Mouse (Mus musculus) lung, embryonic 14.5 days (tissue): ENCODE measurements around the gene Gm5799. TPM values are rescaled to one million over a fixed set of nuclear protein-coding genes. Genes with fewer than 3 reads are reported as not detected.
"Not testable (repeated sequence)": the region's sequence is repeated elsewhere in the genome, so short reads cannot be mapped to it uniquely, and the experiment has no call there.

Experiments
- ATAC-seq: fragments of 200-750 bp; cut with Nextera tagmentation; 2 replicates; pipeline ENCODE4 v1.8.0; 2017; ENCODE audit warnings: mild to moderate bottlenecking, moderate TSS enrichment, moderate library complexity; ENCODE audit not compliant: insufficient read depth
- DNase-seq: peaks from one replicate; pipeline ENCODE4 v3.0.0-alpha.2; 2015
- H3K27ac ChIP-seq: fragments of 300-500 bp; sonication (generic); 2 replicates; pipeline ENCODE4 v1.5.1; 2014; ENCODE audit warnings: low read depth, mild to moderate bottlenecking, moderate library complexity
- H3K27me3 ChIP-seq: fragments of 300-500 bp; sonication (generic); 2 replicates; pipeline ENCODE4 v1.6.1; 2014; ENCODE audit warnings: low read length, control low read depth; ENCODE audit not compliant: insufficient read depth
- H3K36me3 ChIP-seq: fragments of 300-500 bp; sonication (generic); 2 replicates; pipeline ENCODE4 v1.6.1; 2014; ENCODE audit warnings: control low read depth; ENCODE audit not compliant: insufficient read depth
- H3K4me1 ChIP-seq: fragments of 300-500 bp; sonication (generic); 2 replicates; pipeline ENCODE4 v1.6.1; 2014; ENCODE audit warnings: antibody characterized with exemption, control low read depth; ENCODE audit not compliant: insufficient read depth
- H3K4me2 ChIP-seq: fragments of 300-500 bp; sonication (generic); 2 replicates; pipeline ENCODE4 v1.6.1; 2014; ENCODE audit warnings: mild to moderate bottlenecking
- H3K4me3 ChIP-seq: fragments of 300-500 bp; sonication (generic); 2 replicates; pipeline ENCODE4 v1.5.1; 2014; ENCODE audit warnings: low read depth, low read length
- H3K9ac ChIP-seq: fragments of 300-500 bp; sonication (generic); 2 replicates; pipeline ENCODE4 v1.6.1; 2014
- H3K9me3 ChIP-seq: fragments of 300-500 bp; sonication (generic); 2 replicates; pipeline ENCODE4 v1.6.1; 2016; ENCODE audit warnings: low read depth, low read length, control low read depth
- WGBS: fragments of 180-500 bp; shearing (Covaris S2); extraction: QIAGEN DNeasy Blood & Tissue Kit; methylation state at CpG from one replicate; pipeline ENCODE4 v1.1.7; 2014; 5-methylcytosine and 5-hydroxymethylcytosine counted together
- polyA plus RNA-seq: library from polyadenylated mRNA; unstranded; fragments of >200 nt; fragmentation: Nextera tagmentation; extraction: Ambion mirVana; gene quantifications from 2 replicates; pipeline ENCODE4 v1.2.1, GENCODE M21; 2014

The Gm5799 gene
- 0.16 TPM in 1 of 2 replicates, not detected in the other for polyA plus RNA-seq

DNA sequence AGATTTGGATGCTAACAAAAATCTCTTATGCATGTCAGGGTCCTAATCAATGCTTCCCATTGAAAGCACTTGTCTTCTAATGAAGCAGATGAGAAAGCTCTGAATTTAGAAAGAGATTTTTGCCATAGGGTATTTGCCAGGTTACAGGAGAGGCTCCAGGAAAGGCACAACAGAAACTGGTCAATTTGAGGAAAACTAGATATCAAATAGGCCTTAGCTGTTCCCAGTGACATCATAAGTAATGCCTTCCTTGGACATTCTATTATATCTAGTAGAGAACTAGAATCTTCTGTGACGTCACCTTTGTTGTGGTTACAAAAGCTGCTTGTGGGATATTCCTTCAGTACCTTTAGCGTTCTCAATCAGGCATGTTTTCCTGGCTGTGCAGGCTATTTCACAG lies at the start of gene Gm5799:
Gene Gm5799 (plus strand): TSS at position 301 of the 400 bp plus-strand sequence.
- not testable (repeated sequence) for H3K9ac ChIP-seq, H3K4me2 ChIP-seq, H3K36me3 ChIP-seq, H3K4me3 ChIP-seq, H3K27ac ChIP-seq, H3K4me1 ChIP-seq, H3K9me3 ChIP-seq, H3K27me3 ChIP-seq, DNase-seq, ATAC-seq
- 100% methylated on average over 1 of the region's 2 CpGs for WGBS

DNA sequence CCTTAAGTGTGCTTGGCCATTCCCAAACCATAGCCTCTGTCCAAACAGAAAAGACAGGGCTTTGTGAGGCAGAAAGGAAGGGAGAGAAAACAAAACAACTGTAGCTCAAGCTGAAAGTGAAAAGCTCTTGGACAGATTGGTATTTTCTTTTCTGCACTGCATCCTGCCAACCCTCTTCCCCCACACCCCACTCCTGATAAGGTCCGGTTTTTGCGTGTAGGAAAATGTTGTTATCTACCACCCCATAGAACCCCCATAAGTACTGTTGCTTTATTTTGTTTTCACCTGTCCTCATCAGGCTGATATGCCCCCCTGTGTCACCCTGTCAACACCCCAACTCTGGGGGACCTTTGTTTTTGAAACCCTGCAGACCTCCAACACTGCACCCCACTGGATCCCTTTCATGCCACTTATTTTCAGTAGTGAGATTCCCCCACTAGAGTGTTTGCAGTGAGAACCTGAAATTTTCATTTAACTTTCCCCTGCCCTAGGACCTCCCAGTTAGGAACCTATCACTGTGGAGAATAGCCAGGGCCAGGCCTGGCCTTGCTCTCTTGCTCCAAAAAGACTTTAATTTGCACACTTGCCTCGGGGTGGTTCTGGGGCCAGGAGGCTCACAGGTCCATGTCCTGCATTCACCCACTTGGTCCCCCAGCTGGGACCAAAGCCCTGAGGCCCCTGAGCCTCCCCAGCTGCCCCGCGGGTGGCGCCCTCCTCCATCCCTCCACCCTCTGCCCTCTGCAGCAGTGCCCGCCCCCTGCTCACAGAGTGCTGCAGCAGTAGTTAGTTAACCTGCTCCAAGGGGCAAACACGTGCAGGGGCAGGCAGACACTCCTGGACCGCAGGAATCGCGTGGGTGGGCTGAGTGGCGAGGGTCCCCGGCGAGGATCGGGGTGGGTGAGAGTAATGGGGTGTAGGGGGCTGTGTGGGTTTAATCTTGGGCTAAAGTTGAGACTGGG lies 12.0 kb upstream of the Gm5799 start:
- not testable (repeated sequence) for H3K4me3 ChIP-seq, H3K27me3 ChIP-seq, DNase-seq, H3K4me1 ChIP-seq, H3K9ac ChIP-seq, H3K36me3 ChIP-seq, H3K9me3 ChIP-seq, H3K4me2 ChIP-seq
- 0 out of 2 replicates have a peak overlapping the region, but pooled peaks have one; percentile 38 for H3K27ac ChIP-seq
- peak; percentile 83 for ATAC-seq
- 16% methylated on average over 14 of the region's 15 CpGs for WGBS

DNA sequence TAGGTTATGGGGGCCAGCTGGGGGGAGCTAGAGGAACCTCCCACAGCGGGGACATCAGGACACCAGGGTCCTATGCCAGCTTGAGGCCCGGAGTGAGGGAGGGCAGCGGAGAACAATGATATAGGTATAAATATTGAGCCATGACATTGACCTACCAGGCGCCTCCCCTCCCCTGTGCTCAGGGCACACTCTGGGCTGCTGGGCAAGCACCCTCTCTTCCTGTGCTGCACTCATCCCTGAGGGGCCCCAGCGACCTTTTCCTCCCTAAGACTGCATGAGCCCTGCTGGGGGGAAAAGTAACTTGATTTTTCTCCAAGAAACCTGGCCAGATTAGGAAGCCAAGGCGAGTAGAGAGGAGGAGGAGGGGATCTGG lies 11.4 kb upstream of the Gm5799 start:
- WGBS, result no CpG with 5 or more reads among the region's 6 CpGs
- peak; percentile 47; the same call in 1 of the 2 replicates for ATAC-seq
- H3K9ac ChIP-seq, DNase-seq, H3K36me3 ChIP-seq, H3K9me3 ChIP-seq, H3K27me3 ChIP-seq, H3K27ac ChIP-seq, H3K4me2 ChIP-seq, H3K4me1 ChIP-seq, H3K4me3 ChIP-seq: not testable (repeated sequence)

DNA sequence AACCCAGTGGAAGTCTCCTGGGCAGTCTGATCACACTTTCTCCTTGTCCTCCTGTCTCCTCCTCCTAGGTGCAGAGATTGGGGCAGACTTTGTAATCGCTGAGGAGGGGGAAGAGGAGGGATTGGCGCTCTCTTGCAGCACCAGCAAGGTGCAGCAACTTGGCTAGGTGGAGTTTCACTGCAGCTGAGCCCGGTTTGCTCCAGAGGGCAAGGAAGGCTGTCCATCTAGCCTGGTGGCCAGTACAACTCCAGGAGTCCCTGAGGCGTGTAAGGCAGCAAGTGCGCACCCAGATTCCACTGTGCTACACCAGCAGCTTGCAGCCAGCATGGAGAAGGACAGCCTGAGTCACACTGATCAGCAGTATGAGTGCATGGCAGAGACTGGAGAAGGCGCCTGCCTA lies 11.0 kb upstream of the Gm5799 start:
- not testable (repeated sequence) for H3K9me3 ChIP-seq, H3K4me1 ChIP-seq, H3K27ac ChIP-seq, H3K4me2 ChIP-seq, H3K36me3 ChIP-seq, H3K27me3 ChIP-seq, DNase-seq, H3K9ac ChIP-seq, H3K4me3 ChIP-seq
- peak; percentile 14; the same call in 1 of the 2 replicates for ATAC-seq
- 43% methylated on average over 5 of the region's 6 CpGs for WGBS

DNA sequence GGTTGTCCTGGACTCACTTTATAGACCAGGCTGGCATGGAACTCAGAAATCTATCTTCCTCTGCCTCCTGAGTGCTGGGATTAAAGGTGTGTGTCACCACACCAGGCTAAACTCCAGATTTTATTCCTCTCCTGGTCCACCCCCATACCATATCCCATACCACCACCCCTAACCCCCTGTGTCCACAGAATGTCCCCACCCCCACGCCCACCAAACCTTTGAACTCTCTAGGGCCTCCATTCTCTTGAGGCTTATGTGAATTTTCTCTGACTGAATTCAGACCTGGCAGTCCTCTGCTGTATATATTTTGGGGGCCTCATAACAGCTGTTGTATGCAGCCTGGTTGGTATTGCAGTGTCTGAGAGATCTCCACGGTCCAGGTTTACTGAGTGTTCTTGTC lies 5.2 kb upstream of the Gm5799 start:
- not testable (repeated sequence) for H3K9ac ChIP-seq, H3K9me3 ChIP-seq, H3K27me3 ChIP-seq, DNase-seq, H3K4me3 ChIP-seq, H3K4me1 ChIP-seq, H3K27ac ChIP-seq, ATAC-seq, H3K4me2 ChIP-seq, H3K36me3 ChIP-seq
- WGBS, result 83% methylated on average over 2 of the region's 2 CpGs

DNA sequence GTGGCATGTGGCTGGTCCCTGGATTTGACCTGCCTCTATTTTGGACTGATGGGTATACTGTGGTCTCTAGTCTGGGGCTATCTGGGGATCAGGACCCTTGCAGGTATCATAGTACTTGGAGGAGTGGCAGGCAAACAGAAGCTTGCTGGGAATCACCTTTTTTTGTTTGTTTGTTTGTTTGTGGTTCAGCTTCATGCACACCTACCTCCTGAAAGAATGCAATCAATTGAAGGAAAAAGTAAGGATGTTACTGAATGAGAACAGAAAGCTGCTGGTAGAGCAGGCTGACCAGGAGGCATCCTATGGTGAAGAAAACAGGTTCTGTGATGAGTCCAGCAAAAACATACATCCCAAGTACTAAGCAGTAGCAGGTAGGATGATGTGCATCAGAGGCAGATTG lies 2.9 kb downstream of the Gm5799 start:
- not testable (repeated sequence) for H3K4me1 ChIP-seq, H3K9me3 ChIP-seq, H3K36me3 ChIP-seq, H3K4me2 ChIP-seq, DNase-seq, H3K27me3 ChIP-seq, H3K4me3 ChIP-seq, H3K27ac ChIP-seq, ATAC-seq, H3K9ac ChIP-seq

DNA sequence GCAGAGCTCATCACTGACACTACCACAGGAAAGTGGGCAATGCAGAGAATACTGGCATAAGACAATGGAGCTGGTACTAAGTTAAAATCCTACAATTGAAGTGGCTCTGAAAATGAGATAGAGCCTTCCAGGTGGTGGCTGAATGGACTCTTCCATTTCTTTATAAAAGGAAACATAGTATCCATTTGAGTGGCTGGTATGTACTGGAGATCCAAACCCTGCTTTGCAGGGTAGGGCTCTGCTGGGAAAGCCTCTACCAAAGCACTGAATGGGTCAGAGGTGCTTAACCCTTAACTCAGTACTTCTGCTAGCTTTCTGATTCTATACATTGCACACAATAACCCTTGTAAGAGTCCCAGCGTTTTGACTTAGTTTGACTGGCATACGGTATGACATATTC lies 8.9 kb downstream of the Gm5799 start:
- H3K4me1 ChIP-seq, H3K9ac ChIP-seq, H3K27me3 ChIP-seq, ATAC-seq, H3K4me2 ChIP-seq, H3K27ac ChIP-seq, DNase-seq, H3K9me3 ChIP-seq, H3K4me3 ChIP-seq, H3K36me3 ChIP-seq: not testable (repeated sequence)
- WGBS, result 69% methylated on average over 2 of the region's 2 CpGs

DNA sequence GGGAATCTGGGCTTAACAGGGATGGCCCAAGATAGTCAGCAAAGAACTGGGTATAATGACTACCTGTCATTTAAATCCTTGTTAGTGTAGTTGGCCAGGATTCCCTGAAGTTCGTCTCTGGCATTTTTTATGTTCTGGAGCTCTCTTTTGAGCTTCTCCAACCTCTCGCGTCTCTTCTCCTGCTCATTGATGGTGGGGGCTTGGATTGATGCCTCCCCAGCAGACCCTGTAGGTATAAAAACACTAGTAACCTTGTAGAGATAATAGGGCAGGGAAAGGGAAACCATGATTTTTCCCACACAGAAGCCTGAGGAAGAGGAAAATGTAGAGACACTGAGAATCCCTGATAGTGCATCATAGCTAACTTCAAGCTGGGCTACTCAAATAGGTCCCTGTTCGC lies 34.6 kb downstream of the Gm5799 start:
- H3K36me3 ChIP-seq, H3K27me3 ChIP-seq, H3K27ac ChIP-seq, DNase-seq, H3K9ac ChIP-seq, ATAC-seq, H3K9me3 ChIP-seq, H3K4me1 ChIP-seq, H3K4me2 ChIP-seq, H3K4me3 ChIP-seq: not testable (repeated sequence)
- 77% methylated on average over 2 of the region's 4 CpGs for WGBS

DNA sequence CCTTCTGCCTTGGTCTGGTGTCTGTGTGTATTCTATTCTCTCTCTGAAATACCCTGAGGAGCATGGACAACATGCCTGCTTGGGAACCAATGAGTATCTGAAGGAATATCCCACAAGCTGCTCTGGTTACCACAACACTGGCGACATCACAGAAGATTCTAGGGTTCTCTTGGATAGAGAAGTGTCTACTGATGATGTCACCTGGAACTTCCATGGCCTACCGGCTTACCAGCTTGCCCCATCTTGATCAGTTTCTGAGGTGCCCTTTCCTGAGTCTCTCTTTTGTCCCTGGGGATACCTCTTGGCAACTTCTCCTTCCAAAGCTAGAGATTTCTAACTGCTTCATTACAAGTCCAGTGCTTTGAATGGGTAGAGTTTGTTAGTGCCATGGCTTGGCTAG lies 35.7 kb downstream of the Gm5799 start, which contains the start of gene Gm17654:
Gene Gm17654 (minus strand): TSS at position 101 of the 400 bp plus-strand sequence.
- not testable (repeated sequence) for H3K4me2 ChIP-seq, H3K9ac ChIP-seq, H3K4me3 ChIP-seq, H3K27me3 ChIP-seq, H3K9me3 ChIP-seq, H3K36me3 ChIP-seq, H3K4me1 ChIP-seq, ATAC-seq, DNase-seq, H3K27ac ChIP-seq
- WGBS, result 93% methylated on average over 1 of the region's 2 CpGs
